ENCODE assay signal across 25 mouse cellular contexts in the genomic region with DNA sequence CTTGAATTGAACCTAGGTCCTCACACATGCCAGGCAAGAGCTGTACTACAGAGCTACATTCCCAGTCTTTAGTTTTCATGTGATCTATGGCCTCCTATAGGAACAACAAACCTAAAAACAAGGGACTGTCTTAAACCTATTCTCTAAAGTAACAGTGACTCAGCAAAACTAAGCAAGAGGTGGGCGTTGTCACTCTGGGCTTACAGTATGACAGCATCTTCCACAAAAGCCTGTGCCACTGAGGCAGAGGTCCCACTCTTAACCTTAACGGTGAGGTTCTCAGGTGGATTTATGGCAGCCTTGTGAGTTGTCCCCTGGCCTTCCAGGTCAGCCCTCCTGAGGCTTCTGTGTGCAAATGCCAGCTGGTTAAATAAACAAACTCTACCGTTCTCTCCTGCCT.
DNase-seq lines count a peak whose midpoint lies in the region; ATAC-seq and TF ChIP-seq lines count a peak whose summit lies in the region.
"Had no signal": no experiment of that assay in that cellular context is flagged by ENCODE, and none has a peak within 500 bp of the region (broad histone marks: within the 10 kb centered on the region; RNA-seq: fewer than 3 reads in every experiment).

No protein-coding gene starts in this region.

- TF ChIP-seq POLR2A in ES-Bruce4 (IDR thresholded peaks at IDR 0.05; ENCODE audit: insufficient read depth, low read length), result no peak

- no peaks in the 10 kb centered on the region for H3K9me3 ChIP-seq in ES-Bruce4 (replicated peaks; ENCODE audit: control insufficient read depth, insufficient read depth, low read length, poor library complexity, severe bottlenecking)
- H3K9me3 ChIP-seq in liver, embryonic 14.5 days (ENCODE audit: control insufficient read depth, low read length), result no peaks in the 10 kb centered on the region
- H3K9me3 ChIP-seq in midbrain, embryonic 16.5 days (replicated peaks; ENCODE audit: control insufficient read depth, low read length, poor library complexity, severe bottlenecking), result no peaks in the 10 kb centered on the region; the same call in 1 of the 2 replicates
- H3K9me3 ChIP-seq in midbrain, embryonic 15.5 days, result no peaks in the 10 kb centered on the region
- H3K9me3 ChIP-seq: embryonic facial prominence, embryonic 15.5 days; forebrain, embryonic 10.5 days; heart, embryonic 10.5 days; hindbrain, embryonic 12.5 days had no signal

- peaks cover 5% of the 10 kb centered on the region for H3K4me1 ChIP-seq in ES-Bruce4 (ENCODE audit: control insufficient read depth, insufficient read depth, low read length)
- peaks cover 0 to 9% of the 10 kb centered on the region in 2 experiments; a peak in 2 of 4 replicates for H3K4me1 ChIP-seq in liver, embryonic 14.5 days (replicated peaks; ENCODE audit: control insufficient read depth in 2 of 2, insufficient read depth in 2 of 2, low read length in 1 of 2)
- H3K4me1 ChIP-seq in midbrain, embryonic 16.5 days (ENCODE audit: control insufficient read depth, insufficient read depth, low read length), result no peaks in the 10 kb centered on the region
- no peaks in the 10 kb centered on the region for H3K4me1 ChIP-seq in midbrain, embryonic 15.5 days
- H3K4me1 ChIP-seq: heart, embryonic 10.5 days had no signal

- 39% methylated on average over 3 of the region's 3 CpGs for WGBS in liver, embryonic 14.5 days (ENCODE audit: insufficient replicate concordance)
- 82% methylated on average over 3 of the region's 3 CpGs for WGBS in midbrain, embryonic 16.5 days
- WGBS in midbrain, embryonic 15.5 days, result 78% methylated on average over 3 of the region's 3 CpGs

- no peak overlapping the region; the same call in 1 of the 2 replicates for H3K27ac ChIP-seq in ES-Bruce4 (ENCODE audit: insufficient read depth, low read length)
- H3K27ac ChIP-seq in liver, embryonic 14.5 days, result no peak overlapping the region
- no peak overlapping the region for H3K27ac ChIP-seq in midbrain, embryonic 16.5 days (ENCODE audit: low read length)
- H3K27ac ChIP-seq in midbrain, embryonic 15.5 days, result no peak overlapping the region
- H3K27ac ChIP-seq: embryonic facial prominence, embryonic 15.5 days; forebrain, embryonic 10.5 days; heart, embryonic 10.5 days; hindbrain, embryonic 12.5 days had no signal

- H3K4me2 ChIP-seq in liver, embryonic 14.5 days (ENCODE audit: low read depth), result no peak overlapping the region
- H3K4me2 ChIP-seq in midbrain, embryonic 16.5 days (ENCODE audit: low read length), result no peak overlapping the region
- no peak overlapping the region for H3K4me2 ChIP-seq in midbrain, embryonic 15.5 days
- H3K4me2 ChIP-seq: embryonic facial prominence, embryonic 15.5 days; hindbrain, embryonic 12.5 days had no signal

- no peak for ATAC-seq in liver, embryonic 14.5 days (ENCODE audit: insufficient read depth)
- no peak for ATAC-seq in midbrain, embryonic 16.5 days
- ATAC-seq in midbrain, embryonic 15.5 days (replicated peaks), result no peak
- ATAC-seq: CD4-positive, CD25-positive, alpha-beta regulatory T cell, adult 4 months; forebrain, embryonic 16.5 days; hindbrain, embryonic 16.5 days; inflammation-experienced regulatory T-cells, adult 6 months had no signal

- H3K9ac ChIP-seq in ES-Bruce4 (ENCODE audit: low read depth, poor library complexity, severe bottlenecking), result no peak overlapping the region
- no peak overlapping the region for H3K9ac ChIP-seq in liver, embryonic 14.5 days (replicated peaks)
- no peak overlapping the region for H3K9ac ChIP-seq in midbrain, embryonic 16.5 days (ENCODE audit: low read depth, low read length)
- no peak overlapping the region for H3K9ac ChIP-seq in midbrain, embryonic 15.5 days
- H3K9ac ChIP-seq: embryonic facial prominence, embryonic 15.5 days; hindbrain, embryonic 12.5 days had no signal

- no peaks in the 10 kb centered on the region for H3K36me3 ChIP-seq in ES-Bruce4 (ENCODE audit: control insufficient read depth, insufficient read depth, low read length, poor library complexity, severe bottlenecking)
- H3K36me3 ChIP-seq in liver, embryonic 14.5 days (replicated peaks; ENCODE audit: control insufficient read depth, insufficient read depth, low read depth), result no peaks in the 10 kb centered on the region
- no peaks in the 10 kb centered on the region for H3K36me3 ChIP-seq in midbrain, embryonic 16.5 days (ENCODE audit: control insufficient read depth, insufficient read depth, low read length)
- H3K36me3 ChIP-seq in midbrain, embryonic 15.5 days (replicated peaks), result no peaks in the 10 kb centered on the region
- H3K36me3 ChIP-seq: embryonic facial prominence, embryonic 15.5 days; forebrain, embryonic 10.5 days; heart, embryonic 10.5 days; hindbrain, embryonic 12.5 days had no signal

- DNase-seq in 3T3-L1 (ENCODE audit: low read depth, low spot score) (peak; percentile 9), ZHBTc4 (ENCODE audit: low read depth, low spot score) (peak; percentile 40)
- DNase-seq in liver, embryonic 14.5 days (ENCODE audit: low read depth in 3 of 3, low spot score in 3 of 3), result peak; percentile 9 to 16 (median 13)
- DNase-seq in lung, postnatal 4 days, result no peak
- DNase-seq: adrenal gland, postnatal 10 days; B cell, adult 2 months; cerebellum, adult 18-20 months; cerebellum, adult 9-11 months; embryo, embryonic 11 days; gastrocnemius, postnatal 10 days; heart, adult 18-20 months; heart, postnatal 10 days; heart, postnatal 4 days had no signal

- no peaks in the 10 kb centered on the region for H3K27me3 ChIP-seq in ES-Bruce4 (ENCODE audit: control insufficient read depth, insufficient read depth, low read length, poor library complexity, severe bottlenecking)
- H3K27me3 ChIP-seq in liver, embryonic 14.5 days (ENCODE audit: control insufficient read depth, insufficient read depth, low read length), result no peaks in the 10 kb centered on the region
- H3K27me3 ChIP-seq in midbrain, embryonic 16.5 days (ENCODE audit: control insufficient read depth, insufficient read depth, low read depth, low read length), result no peaks in the 10 kb centered on the region; the same call in 1 of the 2 replicates
- no peaks in the 10 kb centered on the region for H3K27me3 ChIP-seq in midbrain, embryonic 15.5 days (replicated peaks)
- H3K27me3 ChIP-seq: embryonic facial prominence, embryonic 15.5 days; hindbrain, embryonic 12.5 days had no signal

- no peak for TF ChIP-seq CTCF in ES-Bruce4 (IDR thresholded peaks at IDR 0.05; ENCODE audit: low read depth, low read length)
- no peak for TF ChIP-seq CTCF in liver, embryonic 14.5 days (IDR thresholded peaks at IDR 0.05; ENCODE audit: low read depth)

- H3K4me3 ChIP-seq in ES-Bruce4 (ENCODE audit: low read depth, low read length), result no peak overlapping the region
- no peak overlapping the region for H3K4me3 ChIP-seq in liver, embryonic 14.5 days (ENCODE audit: insufficient read depth in 1 of 2, low read depth in 2 of 2, low read length in 2 of 2)
- no peak overlapping the region for H3K4me3 ChIP-seq in midbrain, embryonic 16.5 days (ENCODE audit: low read depth, low read length)
- no peak overlapping the region for H3K4me3 ChIP-seq in midbrain, embryonic 15.5 days
- H3K4me3 ChIP-seq: embryonic facial prominence, embryonic 15.5 days; erythroblast, embryonic 14.5 days; forebrain, embryonic 10.5 days; heart, embryonic 10.5 days; hindbrain, embryonic 12.5 days had no signal

- 0 out of 2 replicates have a peak, but pooled peaks have one; percentile 53 for TF ChIP-seq EP300 in ES-Bruce4 (IDR thresholded peaks at IDR 0.05; ENCODE audit: insufficient read depth, low read depth, low read length)
- no peak for TF ChIP-seq EP300 in liver, embryonic 14.5 days (IDR thresholded peaks at IDR 0.05; ENCODE audit: low read depth)

Comparison
In these comparisons a context has a peak if more than half of its experiments do, and no peak if none do; other contexts are left out.
1. DNase-seq: peak in 3T3-L1 (single experiment), ZHBTc4 (single experiment) and liver, embryonic 14.5 days (3 of 3); none in lung, postnatal 4 days (0 of 2).